Mouse (Mus musculus) ovary, adult 10 weeks (tissue): ENCODE measurements around the gene Fbxo45. TPM values are rescaled to one million over a fixed set of nuclear protein-coding genes. Genes with fewer than 3 reads are reported as not detected.

Source experiments
- polyA plus RNA-seq: library from polyadenylated mRNA; stranded (reverse); fragments of 350-450 nt; fragmentation: Illumina TruSeq; extraction: RNeasy Lipid Tissue Mini Kit (QIAGEN cat#74804); gene quantifications from one replicate; pipeline ENCODE4 v1.2.3, GENCODE M21; 2014

Fbxo45 gene
- polyA plus RNA-seq = 51.2 TPM

GRCm38 (mm10) chr16:32246952-32247370 lies at the start of gene Fbxo45, which contains the start of gene Wdr53:
Gene Fbxo45, minus strand, starts transcription at chr16:32247158.
Gene Wdr53, plus strand, starts transcription at chr16:32247227.

GRCm38 (mm10) chr16:32277308-32278256 lies 30.6 kb upstream of the Fbxo45 start, which contains the start of gene Rnf168:
Gene Rnf168, plus strand, starts transcription at chr16:32277459.

GRCm38 (mm10) chr16:32271291-32271690 lies 24.3 kb upstream of the Fbxo45 start, which contains the start of gene Smco1:
Gene Smco1, plus strand, starts transcription at chr16:32271468.

Other genes with a start within 250 kb of the Fbxo45 start
- 50.6 TPM for gene Senp5, start 243.9 kb downstream of the Fbxo45 start, polyA plus RNA-seq
- gene Pak2, start 167.8 kb downstream of the Fbxo45 start, polyA plus RNA-seq = 126 TPM
- gene Pigx, start 147.4 kb downstream of the Fbxo45 start, polyA plus RNA-seq = 74.8 TPM
- gene Cep19, start 147.4 kb downstream of the Fbxo45 start, polyA plus RNA-seq = 24.4 TPM
- gene Nrros, start 81.6 kb downstream of the Fbxo45 start, polyA plus RNA-seq = 0.94 TPM
- gene Bex6, start 67.3 kb downstream of the Fbxo45 start, polyA plus RNA-seq = not detected
- gene Wdr53, start 69 bp upstream of the Fbxo45 start, polyA plus RNA-seq = 6.6 TPM
- not detected for gene Smco1, start 24.3 kb upstream of the Fbxo45 start, polyA plus RNA-seq
- gene Rnf168, start 30.3 kb upstream of the Fbxo45 start, polyA plus RNA-seq = 65.1 TPM
- 97.0 TPM for gene Ubxn7, start 85.1 kb upstream of the Fbxo45 start, polyA plus RNA-seq
- gene Tm4sf19, start 153.3 kb upstream of the Fbxo45 start, polyA plus RNA-seq = not detected
- gene Tctex1d2, start 172.5 kb upstream of the Fbxo45 start, polyA plus RNA-seq = 41.7 TPM
- 45.4 TPM for gene Pcyt1a, start 183.8 kb upstream of the Fbxo45 start, polyA plus RNA-seq
- not detected for gene Slc51a, start 240.7 kb upstream of the Fbxo45 start, polyA plus RNA-seq
- not detected for gene Zdhhc19, start 249.1 kb upstream of the Fbxo45 start, polyA plus RNA-seq